8 mouse cellular contexts compared by ENCODE assay signal in the genomic region with DNA sequence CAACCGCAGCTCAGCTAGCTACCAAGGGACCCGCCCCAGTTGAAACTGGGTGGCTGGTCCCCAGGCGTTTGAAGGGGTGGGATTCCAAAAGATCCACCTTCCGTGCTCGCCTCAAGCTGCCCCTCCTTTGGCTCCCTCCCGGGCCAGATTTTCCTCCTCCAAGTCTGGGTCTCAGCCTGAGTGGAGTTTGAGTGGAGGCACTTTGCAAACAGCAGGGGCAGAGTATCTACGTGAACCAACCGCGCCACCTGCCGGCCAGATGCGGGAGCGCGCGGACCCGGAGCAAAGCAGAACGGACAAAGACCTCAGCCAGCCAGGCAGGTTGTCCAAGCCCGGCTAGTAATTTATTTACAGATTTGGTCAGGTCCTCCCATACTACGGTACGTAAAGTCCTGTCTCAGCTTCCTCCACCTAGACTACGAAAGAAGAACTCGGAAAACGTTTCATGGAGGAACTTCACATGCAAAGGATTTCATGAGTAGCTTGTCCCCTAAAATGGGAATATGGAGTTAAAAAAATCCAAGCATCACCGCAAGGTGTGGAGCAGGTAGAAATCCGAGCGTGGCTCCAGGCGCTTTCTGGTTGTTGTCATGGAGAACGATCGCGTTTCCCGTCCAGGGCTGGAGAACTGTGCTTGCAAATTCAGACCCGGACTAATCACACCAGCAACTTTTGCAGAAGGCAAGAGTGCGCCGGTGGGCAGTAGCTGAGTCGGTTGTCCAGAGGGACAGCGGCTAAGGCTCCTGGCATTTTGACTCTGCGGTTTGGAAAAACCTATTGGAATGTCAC. TPM values are rescaled to one million over a fixed set of nuclear protein-coding genes. Genes with fewer than 3 reads are reported as not detected.
DNase-seq lines count a peak whose midpoint lies in the region; ATAC-seq lines count a peak whose summit lies in the region.

No protein-coding gene starts in this region.

- no peaks in the 10 kb centered on the region for H3K36me3 ChIP-seq in intestine, embryonic 15.5 days

- H3K9me3 ChIP-seq in intestine, embryonic 15.5 days, result no peaks in the 10 kb centered on the region

- H3K4me3 ChIP-seq in intestine, embryonic 15.5 days (replicated peaks), result peak overlapping the region; percentile 57

- H3K4me2 ChIP-seq in intestine, embryonic 15.5 days (replicated peaks), result peak overlapping the region; percentile 97

- peak; percentile 61 for ATAC-seq in intestine, embryonic 15.5 days
- peak; percentile 77 for ATAC-seq in megakaryocyte-erythroid progenitor cell, adult 5-6 weeks (replicated peaks; ENCODE audit: low FRiP score, low TSS enrichment, poor library complexity, severe bottlenecking)

- H3K4me1 ChIP-seq in intestine, embryonic 15.5 days (replicated peaks), result peaks cover 15% of the 10 kb centered on the region

- peak; percentile 92 for DNase-seq in adrenal gland, adult 2 months
- DNase-seq in embryo, embryonic 10.5 days (ENCODE audit: low spot score), result peak; percentile 90
- DNase-seq in gastrocnemius, postnatal 25 days, result peak; percentile 80
- DNase-seq in left cerebral cortex, postnatal 14 days (ENCODE audit: low spot score in 2 of 2), result peak; percentile 94 to 96
- peak; percentile 95 for DNase-seq in right cerebral cortex, postnatal 14 days
- DNase-seq in urinary bladder, postnatal 14 days (ENCODE audit: low spot score), result peak; percentile 95

- intact Hi-C loops in left cerebral cortex, postnatal 14 days (cut with DNase I), result loop anchor here (1.0 to 10.0 kb wide), 6 partner anchors 381 to 1863 kb away; no protein-coding TSS in a partner anchor

- WGBS in intestine, embryonic 15.5 days, result under 1% methylated on average over 36 of the region's 36 CpGs

- no peaks in the 10 kb centered on the region for H3K27me3 ChIP-seq in intestine, embryonic 15.5 days (replicated peaks)

- H3K27ac ChIP-seq in intestine, embryonic 15.5 days, result no peak overlapping the region

- peak overlapping the region; percentile 39; the same call in 1 of the 2 replicates for H3K9ac ChIP-seq in intestine, embryonic 15.5 days

RNA-seq across cellular contexts. Expression of a gene that starts 1.5 kb away (rescaled TPM):
- 1 to 10 TPM; 2.1 to 2.8 TPM for total RNA-seq in adrenal gland, adult 2 months (2021)
- polyA plus RNA-seq in adrenal gland, adult 2 months (2012; rRNA removed), result 0.74 and 1.3 TPM in 2 replicates
- total RNA-seq in gastrocnemius, postnatal 25 days (2021), result 1 to 10 TPM; 1.7 to 2.1 TPM
- 8.7 and 10.4 TPM in 2 replicates for polyA plus RNA-seq in intestine, embryonic 15.5 days (2015; fragmentation: Nextera tagmentation; extraction: Ambion mirVana)
- 100 to 1,000 TPM; 224 to 256 TPM for total RNA-seq in left cerebral cortex, postnatal 14 days (2021)
- 0.25 and 1.2 TPM in 2 replicates for total RNA-seq in megakaryocyte-erythroid progenitor cell, adult 5-6 weeks (2014; fragmentation: Nextera tagmentation)
- 0.09 and 0.42 TPM in 2 replicates for total RNA-seq in megakaryocyte-erythroid progenitor cell, adult 5-6 weeks (2017)

Comparison
In these comparisons a context has a peak if more than half of its experiments do, and no peak if none do; other contexts are left out.
1. RNA of a gene that starts 1.5 kb away (total RNA-seq): 224 to 256 TPM in left cerebral cortex, postnatal 14 days; 2.1 to 2.8 TPM in adrenal gland, adult 2 months, 1.7 to 2.1 TPM in gastrocnemius, postnatal 25 days and 0.09 to 1.2 TPM in megakaryocyte-erythroid progenitor cell, adult 5-6 weeks; every median in the first group is over 10 times any median in the second.
2. Peak in every context shown above with its lines, with median percentiles within 50 percentile points of each other: DNase-seq.